Mouse (Mus musculus) ES-E14 (cell line): ENCODE data around the gene Clk2.

Source experiments
- HCFC1 ChIP-seq: IDR thresholded peaks from 2 replicates; pipeline ENCODE4 v1.6.1; 2012; ENCODE audit warnings: low read length, inconsistent platforms, borderline replicate concordance; ENCODE audit not compliant: insufficient read depth
- MAFK ChIP-seq: IDR thresholded peaks from 2 replicates; pipeline ENCODE4 v1.6.1; 2014; ENCODE audit warnings: mild to moderate bottlenecking, low read depth, low read length, inconsistent platforms; ENCODE audit not compliant: insufficient read depth
- ZC3H11A ChIP-seq: IDR thresholded peaks from 2 replicates; pipeline ENCODE4 v1.6.1; 2012; ENCODE audit warnings: low read depth, mild to moderate bottlenecking, inconsistent platforms, low read length, borderline replicate concordance
- ZNF384 ChIP-seq: IDR thresholded peaks from 2 replicates; pipeline ENCODE4 v1.6.1; 2012; ENCODE audit warnings: low read depth, low read length, inconsistent platforms

DNA sequence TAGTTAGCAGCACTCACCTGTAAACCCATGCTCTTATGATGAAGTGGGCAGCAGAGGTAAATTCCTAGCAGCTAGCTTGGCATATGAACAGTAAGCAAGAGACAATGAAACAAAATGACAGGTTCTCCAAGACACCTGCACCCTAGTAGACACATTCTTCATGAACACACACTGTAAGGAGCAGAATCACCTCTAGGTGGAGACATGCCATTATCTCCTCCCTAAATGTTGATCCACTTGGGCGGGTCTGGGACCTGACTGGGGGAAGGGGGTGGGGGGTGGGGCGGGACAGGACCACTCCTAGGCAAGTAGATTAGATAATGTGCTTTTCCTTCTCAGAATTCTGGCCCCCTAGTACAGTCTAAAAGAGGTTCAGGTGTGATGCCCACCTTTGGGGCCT lies 49.1 kb upstream of the Clk2 start:
- no peak for TF ChIP-seq ZC3H11A
- TF ChIP-seq HCFC1: no peak
- TF ChIP-seq ZNF384: no peak
- no peak for TF ChIP-seq MAFK
